In the genomic region with DNA sequence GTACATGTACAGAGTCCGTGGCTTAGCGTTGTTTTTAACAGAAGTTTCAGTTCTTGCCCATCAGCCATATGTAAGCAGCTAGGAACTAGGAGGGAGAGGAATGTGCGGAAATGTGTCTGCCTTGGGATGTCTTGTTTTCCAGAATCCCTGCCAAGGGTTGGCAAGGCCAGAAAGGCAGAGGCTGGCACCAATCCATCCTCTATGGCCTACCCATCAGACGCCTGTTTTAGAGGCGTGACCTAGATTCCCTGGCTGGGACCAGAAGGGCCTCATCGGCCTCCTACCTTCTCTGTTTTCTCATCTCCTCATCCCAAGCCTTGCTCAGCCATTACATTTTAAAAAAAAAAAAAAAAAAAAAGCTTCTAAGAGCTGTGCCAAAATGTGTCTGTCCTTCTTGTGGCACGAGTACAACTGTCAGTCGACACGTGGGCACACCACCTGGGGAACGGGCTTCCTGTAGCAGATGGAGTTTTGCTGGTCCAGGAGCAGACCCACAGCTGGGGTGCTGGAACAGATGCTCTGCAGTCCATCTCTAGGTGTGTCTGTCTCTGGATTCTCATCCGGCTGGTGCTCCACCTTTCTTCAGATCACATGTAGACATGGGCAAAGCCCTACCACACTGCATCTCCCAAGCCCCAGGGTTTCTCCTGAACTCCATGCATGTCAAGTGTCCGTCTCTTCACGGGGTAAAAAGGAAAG, we compare ENCODE assay signal across 9 mouse cellular contexts.
A peak's percentile ranks its signal among the peaks of the same experiment; 100 is the strongest.
DNase-seq lines count a peak whose midpoint lies in the region; ATAC-seq and TF ChIP-seq lines count a peak whose summit lies in the region.
"Had no signal": no experiment of that assay in that cellular context is flagged by ENCODE, and none has a peak within 500 bp of the region (broad histone marks: within the 10 kb centered on the region; RNA-seq: fewer than 3 reads in every experiment).

No protein-coding gene starts in this region.

- no peak for TF ChIP-seq EP300 in heart, adult 2 months (IDR thresholded peaks at IDR 0.05; ENCODE audit: insufficient read depth, low read depth, low read length)

- H3K9me3 ChIP-seq in heart, embryonic 11.5 days (replicated peaks; ENCODE audit: control insufficient read depth, low read length): no peaks in the 10 kb centered on the region
- no peaks in the 10 kb centered on the region for H3K9me3 ChIP-seq in hindbrain, embryonic 14.5 days (ENCODE audit: control insufficient read depth, low read length)
- no peaks in the 10 kb centered on the region for H3K9me3 ChIP-seq in intestine, embryonic 15.5 days

- no peaks in the 10 kb centered on the region for H3K27me3 ChIP-seq in heart, adult 2 months (ENCODE audit: control insufficient read depth, insufficient read depth, low read length)
- H3K27me3 ChIP-seq in heart, embryonic 11.5 days (ENCODE audit: control insufficient read depth, insufficient read depth, low read length): no peaks in the 10 kb centered on the region
- H3K27me3 ChIP-seq in hindbrain, embryonic 14.5 days (ENCODE audit: control insufficient read depth, insufficient read depth, low read length): no peaks in the 10 kb centered on the region
- H3K27me3 ChIP-seq in intestine, embryonic 15.5 days (replicated peaks): no peaks in the 10 kb centered on the region

- H3K4me2 ChIP-seq in heart, embryonic 11.5 days: no peak overlapping the region
- no peak overlapping the region for H3K4me2 ChIP-seq in hindbrain, embryonic 14.5 days (replicated peaks)
- H3K4me2 ChIP-seq in intestine, embryonic 15.5 days (replicated peaks): no peak overlapping the region

- WGBS in heart, adult 2 months: 72% methylated on average over 13 of the region's 13 CpGs
- WGBS in heart, embryonic 11.5 days (ENCODE audit: insufficient replicate concordance): 84% methylated on average over 13 of the region's 13 CpGs
- 74% methylated on average over 13 of the region's 13 CpGs for WGBS in hindbrain, embryonic 14.5 days
- WGBS in intestine, embryonic 15.5 days: 91% methylated on average over 13 of the region's 13 CpGs

- H3K79me2 ChIP-seq in heart, adult 2 months (replicated peaks; ENCODE audit: control insufficient read depth, insufficient read depth, low read length): no peaks in the 10 kb centered on the region

- H3K4me3 ChIP-seq in heart, adult 2 months: no peak overlapping the region
- no peak overlapping the region for H3K4me3 ChIP-seq in heart, embryonic 11.5 days (ENCODE audit: low read depth, low read length)
- H3K4me3 ChIP-seq in hindbrain, embryonic 14.5 days (replicated peaks; ENCODE audit: low read length): no peak overlapping the region
- H3K4me3 ChIP-seq in intestine, embryonic 15.5 days (replicated peaks): no peak overlapping the region

- intact Hi-C loops in heart, adult 2 months (cut with DNase I): no loop called here

- peak; percentile 34 to 52 for DNase-seq in heart, adult 2 months
- DNase-seq in adipocyte (ENCODE audit: low spot score): peak; percentile 90
- DNase-seq in cerebellum, adult 9-11 months: peak; percentile 97
- DNase-seq in hindbrain, embryonic 14.5 days (ENCODE audit: low spot score): peak; percentile 53
- no peak for DNase-seq in T-cell, adult 2 months (ENCODE audit: low spot score)
- DNase-seq in kidney, adult 11 months: no peak

- H3K9ac ChIP-seq in heart, adult 2 months (ENCODE audit: low read depth, low read length): no peak overlapping the region
- H3K9ac ChIP-seq in heart, embryonic 11.5 days (ENCODE audit: low read depth, low read length): no peak overlapping the region
- H3K9ac ChIP-seq in hindbrain, embryonic 14.5 days: no peak overlapping the region
- no peak overlapping the region for H3K9ac ChIP-seq in intestine, embryonic 15.5 days
- H3K9ac ChIP-seq: liver, embryonic 14.5 days had no signal

- TF ChIP-seq POLR2A in heart, adult 2 months (IDR thresholded peaks at IDR 0.05; ENCODE audit: insufficient read depth, low read depth, low read length): no peak

- no peak for TF ChIP-seq CTCF in heart, adult 2 months (IDR thresholded peaks at IDR 0.05)

- no peak for ATAC-seq in heart, embryonic 11.5 days (replicated peaks; ENCODE audit: insufficient number of reproducible peaks, low FRiP score, low TSS enrichment)
- ATAC-seq in hindbrain, embryonic 14.5 days (ENCODE audit: low FRiP score): peak; percentile 69; the same call in 1 of the 2 replicates
- no peak for ATAC-seq in intestine, embryonic 15.5 days

- H3K27ac ChIP-seq in heart, adult 2 months: no peak overlapping the region
- no peak overlapping the region for H3K27ac ChIP-seq in heart, embryonic 11.5 days (ENCODE audit: low read depth, low read length)
- no peak overlapping the region for H3K27ac ChIP-seq in hindbrain, embryonic 14.5 days
- H3K27ac ChIP-seq in intestine, embryonic 15.5 days: no peak overlapping the region
- H3K27ac ChIP-seq: liver, embryonic 14.5 days had no signal

- no peaks in the 10 kb centered on the region for H3K36me3 ChIP-seq in heart, adult 2 months (ENCODE audit: control insufficient read depth, insufficient read depth, low read length)
- no peaks in the 10 kb centered on the region for H3K36me3 ChIP-seq in heart, embryonic 11.5 days (ENCODE audit: control insufficient read depth, insufficient read depth, low read length)
- no peaks in the 10 kb centered on the region for H3K36me3 ChIP-seq in hindbrain, embryonic 14.5 days (replicated peaks; ENCODE audit: control insufficient read depth, insufficient read depth)
- H3K36me3 ChIP-seq in intestine, embryonic 15.5 days: no peaks in the 10 kb centered on the region

- H3K4me1 ChIP-seq in heart, adult 2 months (ENCODE audit: control insufficient read depth, insufficient read depth, low read length): no peaks in the 10 kb centered on the region
- no peaks in the 10 kb centered on the region; the same call in 1 of the 2 replicates for H3K4me1 ChIP-seq in heart, embryonic 11.5 days (ENCODE audit: control insufficient read depth, insufficient read depth, low read length)
- peaks cover under 1% of the 10 kb centered on the region; the same call in 1 of the 2 replicates for H3K4me1 ChIP-seq in hindbrain, embryonic 14.5 days (replicated peaks; ENCODE audit: control insufficient read depth, insufficient read depth, low read length)
- H3K4me1 ChIP-seq in intestine, embryonic 15.5 days (replicated peaks): no peaks in the 10 kb centered on the region

Comparison
In these comparisons a context has a peak if more than half of its experiments do, and no peak if none do; other contexts are left out.
1. DNase-seq: peak in heart, adult 2 months (2 of 2), adipocyte (single experiment), cerebellum, adult 9-11 months (single experiment) and hindbrain, embryonic 14.5 days (single experiment); none in T-cell, adult 2 months (single experiment) and kidney, adult 11 months (single experiment).